Mouse (Mus musculus) limb, embryonic 10.5 days (tissue): Measurements from ENCODE around the gene Pxt1. TPM values are rescaled to one million over a fixed set of nuclear protein-coding genes. Genes with fewer than 3 reads are reported as not detected.

Experiments used
- DNase-seq: peaks from one replicate; pipeline ENCODE4 v3.0.0-alpha.2; 2017; ENCODE audit warnings: low spot score
- H3K27ac ChIP-seq: fragments of 300-500 bp; sonication (generic); 2 replicates; pipeline ENCODE4 v1.5.1; 2016; ENCODE audit warnings: mild to moderate bottlenecking
- H3K27me3 ChIP-seq: fragments of 300-500 bp; sonication (generic); 2 replicates; pipeline ENCODE4 v1.6.1; 2016; ENCODE audit warnings: low read depth, mild to moderate bottlenecking; ENCODE audit not compliant: poor library complexity, severe bottlenecking
- H3K36me3 ChIP-seq: fragments of 300-500 bp; sonication (generic); 2 replicates; pipeline ENCODE4 v1.6.1; 2016; ENCODE audit warnings: mild to moderate bottlenecking, moderate library complexity
- H3K4me1 ChIP-seq: fragments of 300-500 bp; sonication (generic); 2 replicates; pipeline ENCODE4 v1.6.1; 2016
- H3K4me3 ChIP-seq: fragments of 300-500 bp; sonication (generic); 2 replicates; pipeline ENCODE4 v1.5.1; 2016; ENCODE audit warnings: mild to moderate bottlenecking, moderate library complexity
- H3K9me3 ChIP-seq: fragments of 300-500 bp; sonication (generic); replicated peaks from 2 replicates; pipeline ENCODE4 v1.6.1; 2016; ENCODE audit warnings: mild to moderate bottlenecking
- WGBS: fragments of 180-500 bp; shearing (Covaris S2); methylation state at CpG from one replicate; pipeline ENCODE4 v1.1.7; 2016; 5-methylcytosine and 5-hydroxymethylcytosine counted together
- polyA plus RNA-seq: library from polyadenylated mRNA; unstranded; fragments of >200 nt; fragmentation: Nextera tagmentation; extraction: Ambion mirVana; gene quantifications from 2 replicates; pipeline ENCODE4 v1.2.1, GENCODE M21; 2016

Gene Pxt1
- polyA plus RNA-seq, 1 experiment from 2014 or later: 0.24 TPM

GRCm38 (mm10) chr17:28940776-28941555, 2.7 kb downstream of the Pxt1 start:
- no peak for DNase-seq
- no peaks in the 10 kb centered on the region for H3K36me3 ChIP-seq
- 96% methylated on average over 25 of the region's 25 CpGs for WGBS
- H3K4me1 ChIP-seq: no peaks in the 10 kb centered on the region
- no peaks in the 10 kb centered on the region for H3K9me3 ChIP-seq
- H3K27me3 ChIP-seq: no peaks in the 10 kb centered on the region
- H3K4me3 ChIP-seq: no peak overlapping the region
- no peak overlapping the region for H3K27ac ChIP-seq

GRCm38 (mm10) chr17:28936622-28937345, 6.9 kb downstream of the Pxt1 start:
- Histone ChIP-seq H3K4me3 (no peak overlapping the region), H3K27ac (no peak overlapping the region), H3K9me3 (no peaks in the 10 kb centered on the region), H3K27me3 (no peaks in the 10 kb centered on the region), H3K36me3 (no peaks in the 10 kb centered on the region), H3K4me1 (no peaks in the 10 kb centered on the region)
- DNase-seq: peak; percentile 46
- WGBS: 89% methylated on average over 10 of the region's 10 CpGs

DNA sequence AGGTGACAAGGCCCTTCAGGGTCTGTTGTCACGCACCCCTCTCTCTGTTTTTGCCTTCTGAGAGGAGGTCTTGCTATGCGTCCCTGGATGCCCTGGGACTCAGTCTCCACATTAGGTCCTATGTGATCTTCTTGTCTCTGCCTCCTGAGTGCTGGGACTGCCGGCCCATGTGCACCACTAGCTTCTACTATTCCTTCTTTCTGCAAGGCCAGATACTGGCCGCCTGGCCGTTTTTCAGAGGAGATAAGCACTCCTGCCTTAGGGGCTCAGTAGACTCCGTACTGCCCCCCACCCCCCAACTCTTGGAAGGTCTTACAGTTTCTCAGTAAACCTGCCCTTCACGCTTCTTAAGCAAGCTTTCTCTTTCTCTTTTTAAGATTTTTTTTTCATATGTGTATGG, 7.5 kb downstream of the Pxt1 start:
- H3K27ac ChIP-seq: no peak overlapping the region
- WGBS: 89% methylated on average over 7 of the region's 7 CpGs
- no peaks in the 10 kb centered on the region for H3K4me1 ChIP-seq
- no peaks in the 10 kb centered on the region for H3K9me3 ChIP-seq
- no peak for DNase-seq
- H3K27me3 ChIP-seq: no peaks in the 10 kb centered on the region
- H3K36me3 ChIP-seq: no peaks in the 10 kb centered on the region
- no peak overlapping the region for H3K4me3 ChIP-seq

GRCm38 (mm10) chr17:28934120-28934916, 9.3 kb downstream of the Pxt1 start:
- no peaks in the 10 kb centered on the region for H3K36me3 ChIP-seq
- H3K4me1 ChIP-seq: peaks cover 10% of the 10 kb centered on the region
- H3K4me3 ChIP-seq: no peak overlapping the region
- H3K27me3 ChIP-seq: no peaks in the 10 kb centered on the region
- DNase-seq: no peak
- WGBS: 78% methylated on average over 19 of the region's 19 CpGs
- no peak overlapping the region for H3K27ac ChIP-seq
- H3K9me3 ChIP-seq: no peaks in the 10 kb centered on the region

DNA sequence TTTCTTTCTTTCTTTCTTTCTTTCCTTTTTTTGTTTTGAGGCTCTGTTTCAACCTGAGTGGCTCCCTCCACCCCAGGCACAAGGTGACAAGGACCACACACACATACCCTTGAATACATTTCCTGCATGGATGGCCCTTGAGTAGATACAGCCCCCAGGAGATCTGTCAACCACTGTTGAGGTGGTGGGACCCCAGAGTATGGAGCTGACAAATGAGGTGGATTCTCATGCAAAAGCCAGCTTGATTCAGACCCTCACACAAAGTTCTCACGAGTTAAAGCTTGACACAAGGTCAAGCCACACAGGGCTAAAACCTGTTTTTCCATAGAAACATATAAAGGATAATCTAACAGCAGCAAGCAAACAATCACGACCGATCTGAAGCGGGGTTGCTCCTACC, 11.4 kb downstream of the Pxt1 start:
- H3K4me3 ChIP-seq: no peak overlapping the region
- H3K36me3 ChIP-seq: no peaks in the 10 kb centered on the region
- no peaks in the 10 kb centered on the region for H3K27me3 ChIP-seq
- WGBS: 94% methylated on average over 4 of the region's 4 CpGs
- peaks cover 10% of the 10 kb centered on the region for H3K4me1 ChIP-seq
- no peak overlapping the region for H3K27ac ChIP-seq
- no peak for DNase-seq
- H3K9me3 ChIP-seq: no peaks in the 10 kb centered on the region

- DNase-seq: no peak
- H3K36me3 ChIP-seq: no peaks in the 10 kb centered on the region
- no peaks in the 10 kb centered on the region for H3K9me3 ChIP-seq
- H3K4me3 ChIP-seq: no peak overlapping the region
- WGBS: 92% methylated on average over 18 of the region's 18 CpGs
- peaks cover 10% of the 10 kb centered on the region for H3K4me1 ChIP-seq
- peak overlapping the region; percentile 81; the same call in 1 of the 2 replicates for H3K27ac ChIP-seq
- H3K27me3 ChIP-seq: no peaks in the 10 kb centered on the region
Measured at GRCm38 (mm10) chr17:28931436-28932211, 12.0 kb downstream of the Pxt1 start.

GRCm38 (mm10) chr17:28930392-28931074, 13.1 kb downstream of the Pxt1 start:
- 40% methylated on average over 14 of the region's 14 CpGs for WGBS
- peak; percentile 56 for DNase-seq
- 0 out of 2 replicates have a peak overlapping the region, but pooled peaks have one; percentile 4 for H3K4me3 ChIP-seq

DNA sequence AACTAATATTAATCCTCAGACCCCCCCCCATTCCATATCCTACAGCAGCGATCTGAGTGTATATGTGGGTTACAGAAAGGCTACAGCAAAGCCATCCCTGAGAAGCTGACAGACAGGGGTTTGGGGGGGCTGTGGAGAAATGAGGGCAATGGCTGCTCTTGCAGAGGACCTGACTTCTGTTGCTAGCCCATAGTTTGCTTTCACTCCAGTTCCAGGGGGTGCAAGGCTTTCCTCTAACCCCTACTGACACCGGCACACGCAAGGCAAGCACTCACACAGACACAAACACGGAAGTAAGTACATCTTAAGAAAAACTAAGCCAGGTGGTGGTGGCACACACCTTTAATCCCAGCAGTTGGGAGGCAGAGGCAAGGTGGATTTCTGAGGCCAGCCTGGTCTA, 14.3 kb downstream of the Pxt1 start:
- Histone ChIP-seq H3K4me3 (no peak overlapping the region), H3K36me3 (no peaks in the 10 kb centered on the region), H3K27me3 (no peaks in the 10 kb centered on the region), H3K27ac (no peak overlapping the region), H3K4me1 (peaks cover 10% of the 10 kb centered on the region), H3K9me3 (no peaks in the 10 kb centered on the region)
- DNase-seq: no peak
- WGBS: 93% methylated on average over 4 of the region's 4 CpGs

More at GRCm38 (mm10) chr17:28930392-28931074, 13.1 kb downstream of the Pxt1 start:
- Histone ChIP-seq H3K9me3 (no peaks in the 10 kb centered on the region), H3K27me3 (no peaks in the 10 kb centered on the region), H3K4me1 (peaks cover 10% of the 10 kb centered on the region), H3K27ac (peak overlapping the region; percentile 81), H3K36me3 (no peaks in the 10 kb centered on the region)

GRCm38 (mm10) chr17:28928004-28928403, 15.6 kb downstream of the Pxt1 start:
- Histone ChIP-seq H3K27ac (no peak overlapping the region), H3K36me3 (no peaks in the 10 kb centered on the region), H3K4me3 (no peak overlapping the region), H3K4me1 (peaks cover 10% of the 10 kb centered on the region), H3K9me3 (no peaks in the 10 kb centered on the region), H3K27me3 (no peaks in the 10 kb centered on the region)
- no peak for DNase-seq
- WGBS: 85% methylated on average over 9 of the region's 9 CpGs

DNA sequence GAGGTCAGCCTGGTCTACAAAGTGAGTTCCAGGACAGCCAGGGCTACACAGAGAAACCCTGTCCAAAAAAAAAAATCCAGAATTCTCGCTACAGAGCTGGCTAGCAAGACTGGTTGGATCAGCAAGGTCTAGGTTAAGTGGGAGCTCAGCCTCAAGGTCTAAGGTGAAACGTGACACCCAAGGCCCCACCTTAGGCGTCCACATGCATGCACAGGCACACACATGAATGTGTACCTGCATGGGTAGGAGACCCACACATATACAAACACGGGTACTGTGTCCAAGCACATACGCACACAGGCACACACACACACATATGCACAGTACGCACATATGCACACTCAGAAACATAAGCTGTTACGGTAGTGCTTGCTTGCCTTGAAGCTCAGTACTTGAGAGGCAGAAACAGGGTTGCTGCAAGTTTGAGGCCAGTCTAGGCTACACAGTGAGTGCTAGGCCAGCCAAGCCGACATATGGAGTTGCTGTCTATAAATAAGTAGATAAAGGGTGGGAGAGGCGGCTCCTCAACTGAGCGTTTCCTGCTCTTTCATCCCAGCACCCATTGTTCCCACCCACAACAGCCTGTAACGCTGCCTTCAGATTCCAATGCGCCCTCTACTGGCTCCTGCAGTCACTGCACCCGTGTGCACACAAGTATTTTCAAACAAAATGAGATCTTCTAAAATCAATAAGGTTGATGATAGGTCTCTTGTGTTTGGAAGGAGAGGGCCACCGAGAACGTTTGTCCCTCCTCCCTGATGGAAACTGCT, 16.6 kb downstream of the Pxt1 start:
- DNase-seq: peak; percentile 58

GRCm38 (mm10) chr17:28926380-28926779, 17.3 kb downstream of the Pxt1 start:
- Histone ChIP-seq H3K9me3 (no peaks in the 10 kb centered on the region), H3K4me1 (peaks cover 10% of the 10 kb centered on the region), H3K27ac (peak overlapping the region; percentile 19; the same call in 1 of the 2 replicates), H3K27me3 (no peaks in the 10 kb centered on the region), H3K4me3 (no peak overlapping the region), H3K36me3 (no peaks in the 10 kb centered on the region)
- WGBS: 21% methylated on average over 13 of the region's 13 CpGs
- DNase-seq: peak; percentile 86

More for the DNA sequence above, 16.6 kb downstream of the Pxt1 start:
- Histone ChIP-seq H3K4me3 (no peak overlapping the region), H3K4me1 (peaks cover 10% of the 10 kb centered on the region), H3K36me3 (no peaks in the 10 kb centered on the region), H3K27me3 (no peaks in the 10 kb centered on the region), H3K9me3 (no peaks in the 10 kb centered on the region), H3K27ac (peak overlapping the region; percentile 25; the same call in 1 of the 2 replicates)
- WGBS: 52% methylated on average over 15 of the region's 15 CpGs
